Mouse (Mus musculus): ENCODE data around the gene Itgb6. TPM values are rescaled to one million over a fixed set of nuclear protein-coding genes. Genes with fewer than 3 reads are reported as not detected.
A peak's percentile ranks its signal among the peaks of the same experiment; 100 is the strongest.

The Itgb6 gene
- polyA plus RNA-seq, 1 experiment from 2014 or later, result 10.1 TPM

DNA sequence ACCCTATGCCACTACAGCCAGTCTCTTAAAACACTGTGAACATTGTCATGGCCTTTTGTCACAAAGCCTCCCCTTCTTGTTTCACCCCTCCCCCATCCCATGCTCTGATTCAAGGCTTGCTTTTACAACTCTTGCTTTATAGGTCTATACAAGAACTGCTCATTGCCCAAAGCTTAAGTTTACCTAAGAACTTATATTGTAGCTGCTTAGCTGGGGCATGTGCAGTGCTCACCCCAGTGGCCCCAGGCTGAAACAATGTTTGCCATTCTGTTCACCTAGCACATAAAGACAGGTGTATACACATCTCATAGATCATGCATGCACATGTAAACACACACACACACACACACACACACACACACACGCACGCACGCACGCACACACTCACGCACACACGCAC lies 25.9 kb downstream of the Itgb6 start:
- Histone ChIP-seq H3K4me1 (peaks cover 12% of the 10 kb centered on the region), H3K36me3 (no peaks in the 10 kb centered on the region), H3K9me3 (no peaks in the 10 kb centered on the region), H3K4me2 (no peak overlapping the region), H3K27me3 (replicated peaks) (no peaks in the 10 kb centered on the region), H3K27ac (peak overlapping the region; percentile 65; the same call in 1 of the 2 replicates), H3K4me3 (replicated peaks) (no peak overlapping the region), H3K9ac (no peak overlapping the region)
- WGBS, result 93% methylated on average over 6 of the region's 6 CpGs
- no peak for ATAC-seq (ENCODE audit: insufficient read depth, low FRiP score, low read depth)

- Histone ChIP-seq H3K4me2 (no peak overlapping the region), H3K27me3 (replicated peaks) (no peaks in the 10 kb centered on the region), H3K27ac (peak overlapping the region; percentile 65; the same call in 1 of the 2 replicates), H3K9ac (no peak overlapping the region), H3K9me3 (no peaks in the 10 kb centered on the region), H3K4me3 (replicated peaks) (no peak overlapping the region), H3K4me1 (peaks cover 12% of the 10 kb centered on the region), H3K36me3 (no peaks in the 10 kb centered on the region)
- 41% methylated on average over 8 of the region's 8 CpGs for WGBS
- no peak for ATAC-seq (ENCODE audit: insufficient read depth, low FRiP score, low read depth)
Measured at GRCm38 (mm10) chr2:60695706-60696105, 26.7 kb downstream of the Itgb6 start.

- Histone ChIP-seq H3K9me3 (no peaks in the 10 kb centered on the region), H3K9ac (no peak overlapping the region), H3K27ac (peak overlapping the region; percentile 21; the same call in 1 of the 2 replicates), H3K36me3 (no peaks in the 10 kb centered on the region), H3K4me2 (no peak overlapping the region), H3K27me3 (replicated peaks) (no peaks in the 10 kb centered on the region), H3K4me3 (replicated peaks) (no peak overlapping the region), H3K4me1 (peaks cover 12% of the 10 kb centered on the region)
- WGBS, result 87% methylated on average over 8 of the region's 8 CpGs
- ATAC-seq (ENCODE audit: insufficient read depth, low FRiP score, low read depth), result no peak
Measured at GRCm38 (mm10) chr2:60694563-60694962, 27.9 kb downstream of the Itgb6 start.

GRCm38 (mm10) chr2:60692239-60692638 lies 30.2 kb downstream of the Itgb6 start:
- H3K27ac ChIP-seq, result no peak overlapping the region
- peaks cover 3% of the 10 kb centered on the region; the same call in 1 of the 2 replicates for H3K4me1 ChIP-seq
- no peak overlapping the region for H3K4me3 ChIP-seq (replicated peaks)
- no peak overlapping the region for H3K4me2 ChIP-seq
- no peaks in the 10 kb centered on the region for H3K27me3 ChIP-seq (replicated peaks)
- 53% methylated on average over 5 of the region's 5 CpGs for WGBS
- ATAC-seq (ENCODE audit: insufficient read depth, low FRiP score, low read depth), result peak; percentile 45; the same call in 1 of the 2 replicates
- no peaks in the 10 kb centered on the region for H3K36me3 ChIP-seq
- no peak overlapping the region for H3K9ac ChIP-seq
- H3K9me3 ChIP-seq, result no peaks in the 10 kb centered on the region

GRCm38 (mm10) chr2:60690212-60690611 lies 32.2 kb downstream of the Itgb6 start:
- H3K4me1 ChIP-seq, result peaks cover 3% of the 10 kb centered on the region; the same call in 1 of the 2 replicates
- no peak for ATAC-seq (ENCODE audit: insufficient read depth, low FRiP score, low read depth)

DNA sequence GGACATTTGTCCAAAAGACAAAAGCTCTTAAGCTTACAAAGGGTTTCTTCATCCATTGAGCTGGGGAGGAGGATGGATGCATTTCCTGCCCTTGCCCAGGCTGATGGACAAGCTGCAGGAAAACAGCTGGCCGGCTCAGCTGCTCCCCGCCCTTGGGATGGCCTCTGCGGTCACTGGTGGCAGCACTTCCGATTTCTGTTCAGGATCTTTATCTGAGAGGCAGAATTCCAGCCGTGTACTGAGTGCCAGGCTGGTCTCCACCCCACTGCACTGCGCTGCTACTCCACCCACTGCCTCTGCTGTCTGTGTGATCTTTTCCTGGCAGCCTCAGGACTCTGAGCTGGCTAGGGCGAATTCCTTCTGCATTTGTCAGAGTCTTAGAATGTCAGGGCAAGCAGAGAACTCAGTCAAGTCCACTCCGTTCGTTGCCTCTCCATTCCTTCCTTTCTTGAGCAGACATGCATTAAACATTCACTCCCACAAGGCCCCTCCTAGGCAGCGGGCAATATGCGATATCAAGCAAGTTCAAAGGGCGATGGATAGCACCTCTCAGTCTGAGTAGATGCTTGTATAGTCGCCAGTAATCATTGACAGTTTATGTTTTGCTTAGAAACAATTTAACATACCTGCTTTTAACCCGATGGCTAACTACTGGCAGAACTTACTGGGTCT lies 33.4 kb downstream of the Itgb6 start:
- WGBS, result 21% methylated on average over 14 of the region's 14 CpGs
- H3K27me3 ChIP-seq (replicated peaks), result no peaks in the 10 kb centered on the region
- H3K9me3 ChIP-seq, result no peaks in the 10 kb centered on the region
- H3K9ac ChIP-seq, result no peak overlapping the region
- no peaks in the 10 kb centered on the region for H3K36me3 ChIP-seq
- peak; percentile 82 for ATAC-seq (ENCODE audit: insufficient read depth, low FRiP score, low read depth)
- no peak overlapping the region for H3K4me3 ChIP-seq (replicated peaks)
- H3K4me2 ChIP-seq, result peak overlapping the region; percentile 22; the same call in 1 of the 2 replicates
- peak overlapping the region; percentile 55; the same call in 1 of the 2 replicates for H3K27ac ChIP-seq
- no peaks in the 10 kb centered on the region for H3K4me1 ChIP-seq

More at GRCm38 (mm10) chr2:60690212-60690611, 32.2 kb downstream of the Itgb6 start:
- H3K9me3 ChIP-seq, result no peaks in the 10 kb centered on the region
- H3K4me2 ChIP-seq, result no peak overlapping the region
- H3K4me3 ChIP-seq (replicated peaks), result no peak overlapping the region
- no peaks in the 10 kb centered on the region for H3K27me3 ChIP-seq (replicated peaks)
- H3K9ac ChIP-seq, result no peak overlapping the region
- H3K36me3 ChIP-seq, result no peaks in the 10 kb centered on the region
- 69% methylated on average over 1 of the region's 1 CpGs for WGBS
- H3K27ac ChIP-seq, result no peak overlapping the region

DNA sequence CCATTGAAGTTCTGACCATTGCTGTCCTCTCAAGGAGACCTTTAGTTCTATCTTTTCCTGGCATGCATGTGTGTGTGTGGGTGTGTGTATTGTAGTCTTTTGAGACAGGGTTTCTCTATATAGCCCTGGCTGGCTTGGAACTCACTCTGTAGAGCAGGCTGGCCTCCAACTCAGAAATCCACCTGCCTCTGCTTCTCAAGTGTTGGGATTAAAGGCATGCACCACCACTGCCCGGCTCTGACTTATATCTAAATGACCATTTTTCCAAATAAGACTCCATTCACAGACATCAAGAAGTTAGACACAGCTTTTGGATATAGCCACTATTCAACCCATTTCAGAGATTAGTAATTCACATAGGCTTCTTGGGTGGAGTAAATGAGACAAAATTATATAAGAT lies 34.3 kb downstream of the Itgb6 start:
- Histone ChIP-seq H3K9ac (no peak overlapping the region), H3K4me2 (no peak overlapping the region), H3K9me3 (no peaks in the 10 kb centered on the region), H3K27ac (no peak overlapping the region), H3K4me3 (replicated peaks) (no peak overlapping the region), H3K4me1 (no peaks in the 10 kb centered on the region), H3K27me3 (replicated peaks) (no peaks in the 10 kb centered on the region), H3K36me3 (no peaks in the 10 kb centered on the region)
- ATAC-seq (ENCODE audit: insufficient read depth, low FRiP score, low read depth), result no peak
- WGBS, result 77% methylated on average over 1 of the region's 1 CpGs

DNA sequence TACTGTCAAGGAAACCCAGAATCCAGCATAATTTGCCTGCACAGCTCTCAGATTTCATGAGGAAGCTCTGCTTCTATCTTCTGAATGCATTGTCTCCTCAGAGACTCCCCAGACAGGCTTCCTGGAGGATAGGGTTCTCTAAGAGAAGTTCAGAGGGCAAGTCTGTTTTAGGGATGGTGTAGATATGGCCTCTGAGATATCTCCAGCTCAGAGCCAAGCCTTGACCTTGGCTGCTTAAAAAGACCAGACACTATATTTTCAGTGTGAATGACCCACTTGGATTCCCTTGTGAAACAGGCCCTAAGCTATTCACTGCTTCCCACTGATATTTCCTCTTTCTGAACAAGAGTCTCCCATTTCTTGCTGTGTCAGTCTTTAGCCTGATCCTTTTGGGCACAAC lies 36.5 kb downstream of the Itgb6 start:
- Histone ChIP-seq H3K9ac (no peak overlapping the region), H3K27me3 (replicated peaks) (no peaks in the 10 kb centered on the region), H3K4me1 (no peaks in the 10 kb centered on the region), H3K9me3 (no peaks in the 10 kb centered on the region), H3K4me2 (no peak overlapping the region), H3K27ac (no peak overlapping the region), H3K4me3 (replicated peaks) (no peak overlapping the region), H3K36me3 (no peaks in the 10 kb centered on the region)
- ATAC-seq (ENCODE audit: insufficient read depth, low FRiP score, low read depth), result no peak

DNA sequence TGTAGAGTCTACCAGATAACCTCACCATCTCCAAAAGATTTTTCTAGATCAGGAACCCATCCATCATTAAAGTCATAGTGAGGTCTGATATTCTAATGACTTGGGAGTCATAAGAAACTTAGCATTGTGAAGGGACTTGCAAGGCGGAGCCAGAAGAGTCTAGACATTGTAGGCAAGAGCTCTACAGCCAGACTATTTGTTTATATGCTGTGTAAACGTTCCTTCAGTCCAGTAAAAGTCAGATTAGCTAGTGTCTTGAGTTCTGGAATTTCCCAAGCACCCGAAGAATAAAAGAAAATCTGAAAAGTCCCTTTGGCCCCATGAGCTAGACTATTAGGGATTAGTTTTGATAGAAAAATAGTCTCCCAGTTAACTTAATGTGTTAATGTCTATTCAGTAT lies 38.3 kb downstream of the Itgb6 start:
- H3K9ac ChIP-seq, result no peak overlapping the region
- H3K4me3 ChIP-seq (replicated peaks), result no peak overlapping the region
- no peak overlapping the region for H3K4me2 ChIP-seq
- ATAC-seq (ENCODE audit: insufficient read depth, low FRiP score, low read depth), result no peak
- no peaks in the 10 kb centered on the region for H3K27me3 ChIP-seq (replicated peaks)
- H3K27ac ChIP-seq, result no peak overlapping the region
- no peaks in the 10 kb centered on the region for H3K4me1 ChIP-seq
- no peaks in the 10 kb centered on the region for H3K36me3 ChIP-seq
- H3K9me3 ChIP-seq, result no peaks in the 10 kb centered on the region
- 43% methylated on average over 3 of the region's 3 CpGs for WGBS

DNA sequence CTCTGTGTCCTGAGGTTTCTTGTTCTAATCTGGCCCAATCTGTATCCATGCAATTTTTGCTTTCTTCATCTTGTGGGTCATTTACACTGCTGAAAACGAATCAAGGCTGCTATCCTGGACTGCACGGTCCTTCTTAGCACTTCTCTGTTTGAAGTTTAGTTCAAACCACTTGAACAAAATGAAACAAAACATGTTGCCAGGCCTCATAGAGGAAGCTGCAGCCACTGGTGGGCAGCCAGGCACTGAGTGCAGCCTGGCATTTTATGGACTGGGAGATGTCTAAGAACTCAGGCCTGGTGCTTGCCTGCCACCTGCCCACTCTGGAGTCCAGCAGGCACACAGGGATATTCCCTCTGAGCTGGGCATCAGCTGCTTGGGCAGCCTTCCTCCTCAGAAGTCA lies 39.9 kb downstream of the Itgb6 start:
- no peaks in the 10 kb centered on the region for H3K36me3 ChIP-seq
- no peak overlapping the region for H3K9ac ChIP-seq
- H3K4me3 ChIP-seq (replicated peaks), result no peak overlapping the region
- no peak for ATAC-seq (ENCODE audit: insufficient read depth, low FRiP score, low read depth)
- WGBS, result 78% methylated on average over 2 of the region's 2 CpGs
- no peak overlapping the region for H3K27ac ChIP-seq
- H3K4me2 ChIP-seq, result no peak overlapping the region
- H3K27me3 ChIP-seq (replicated peaks), result no peaks in the 10 kb centered on the region
- no peaks in the 10 kb centered on the region for H3K9me3 ChIP-seq
- H3K4me1 ChIP-seq, result no peaks in the 10 kb centered on the region

- Histone ChIP-seq H3K27ac (no peak overlapping the region), H3K4me3 (replicated peaks) (no peak overlapping the region), H3K36me3 (no peaks in the 10 kb centered on the region), H3K27me3 (replicated peaks) (no peaks in the 10 kb centered on the region), H3K9me3 (no peaks in the 10 kb centered on the region), H3K4me1 (no peaks in the 10 kb centered on the region), H3K9ac (no peak overlapping the region), H3K4me2 (no peak overlapping the region)
- no peak for ATAC-seq (ENCODE audit: insufficient read depth, low FRiP score, low read depth)
- 47% methylated on average over 7 of the region's 7 CpGs for WGBS
Measured at GRCm38 (mm10) chr2:60674413-60674812, 48.0 kb downstream of the Itgb6 start.

DNA sequence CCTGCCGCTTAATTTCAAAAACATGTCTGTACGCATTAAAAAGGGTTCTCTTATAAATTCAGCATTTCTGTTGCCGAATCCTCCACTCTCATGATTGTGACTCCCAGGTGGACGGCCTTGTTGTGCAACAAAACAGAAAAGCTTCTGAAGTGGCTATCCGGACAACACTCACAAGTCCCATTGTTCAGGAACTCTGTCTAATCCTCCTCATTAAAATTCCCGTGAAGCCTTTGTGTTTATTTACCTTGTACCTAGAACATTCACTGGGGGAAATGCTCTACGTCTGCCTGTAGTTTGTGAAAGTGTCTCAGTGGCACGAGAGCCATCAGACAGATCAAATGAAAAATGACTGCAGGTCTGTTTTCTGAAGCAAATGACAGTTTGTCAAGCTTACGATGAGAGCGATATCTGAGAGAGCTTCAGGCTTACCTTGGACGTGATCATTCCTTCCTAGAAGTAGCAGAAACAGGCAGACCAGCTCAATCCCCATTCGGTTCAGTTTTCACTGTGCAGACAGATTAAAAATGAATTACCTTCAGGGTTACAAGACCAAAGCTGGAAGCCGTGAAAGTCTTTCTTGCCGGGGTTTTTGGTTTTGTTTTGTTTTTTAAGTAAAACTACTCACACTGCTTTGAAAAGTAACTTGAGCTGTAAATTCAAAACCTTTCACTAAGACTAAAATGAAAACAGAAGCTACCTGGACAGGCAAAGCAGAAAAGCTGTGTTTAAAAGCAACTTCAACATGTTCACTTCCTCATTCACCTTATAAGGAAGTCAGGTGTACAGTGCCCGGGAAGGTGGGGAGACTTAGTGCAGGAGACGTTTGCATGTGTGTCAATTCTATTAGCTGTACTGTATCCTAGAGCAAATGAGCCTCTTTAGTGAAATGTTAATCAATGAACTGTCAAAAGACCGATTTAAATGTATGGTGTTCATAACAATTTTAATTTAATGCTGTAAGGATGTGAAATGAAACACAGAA lies 49.2 kb downstream of the Itgb6 start:
- ATAC-seq (ENCODE audit: insufficient read depth, low FRiP score, low read depth), result 0 out of 2 replicates have a peak, but pooled peaks have one; percentile 66
- Histone ChIP-seq H3K9me3 (no peaks in the 10 kb centered on the region), H3K4me3 (replicated peaks) (peak overlapping the region; percentile 32), H3K4me1 (no peaks in the 10 kb centered on the region), H3K27me3 (replicated peaks) (no peaks in the 10 kb centered on the region), H3K4me2 (peak overlapping the region; percentile 41), H3K9ac (0 out of 2 replicates have a peak overlapping the region, but pooled peaks have one; percentile 17), H3K27ac (peak overlapping the region; percentile 71), H3K36me3 (no peaks in the 10 kb centered on the region)
- 32% methylated on average over 17 of the region's 17 CpGs for WGBS
